Mouse (Mus musculus) erythroblast, embryonic 14.5 days (primary cell): ENCODE results near the gene Irf7.

Source experiments
- GATA1 ChIP-seq: IDR thresholded peaks from 2 replicates; pipeline ENCODE4 v1.6.1; 2012; ENCODE audit warnings: low read length, inconsistent platforms, mixed read lengths
- TAL1 ChIP-seq: IDR thresholded peaks from 3 replicates; pipeline ENCODE4 v1.6.1; 2012; ENCODE audit warnings: low read length, inconsistent platforms, mixed read lengths

DNA sequence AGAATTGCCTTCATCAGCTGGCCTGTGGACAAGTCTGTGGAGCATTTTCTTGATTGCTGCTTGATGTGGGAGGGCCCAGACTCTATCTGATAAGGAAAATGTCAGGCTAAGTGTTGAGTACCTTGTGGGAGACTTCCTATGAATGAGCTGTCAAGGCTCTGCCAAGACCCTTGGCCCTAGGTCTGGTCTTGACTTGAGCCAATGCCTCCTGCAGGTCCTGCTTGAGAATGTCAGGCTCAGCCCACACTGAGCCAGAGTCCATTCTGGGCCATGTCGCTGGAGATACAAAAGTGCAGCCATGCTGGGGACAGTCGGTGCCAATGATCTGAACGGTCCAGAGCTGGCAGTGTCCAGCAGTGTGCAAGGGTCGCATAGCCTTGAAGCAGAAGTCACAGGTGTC lies 16.5 kb upstream of the Irf7 start:
- no peak for TF ChIP-seq TAL1
- no peak for TF ChIP-seq GATA1
